Mouse (Mus musculus): ENCODE measurements at regions not wholly inside any gene's neighbourhood (a gene's known extent, or its start where the extent isn't known, plus 50 kb on each side); places are given as distances from the start of the nearest gene placed in this dataset.

- ATAC-seq (ENCODE audit: low TSS enrichment) = peak; percentile 97
Observed at GRCm38 (mm10) chr15:64434502-64434901, 374.2 kb upstream of the Fam49b start.

DNA sequence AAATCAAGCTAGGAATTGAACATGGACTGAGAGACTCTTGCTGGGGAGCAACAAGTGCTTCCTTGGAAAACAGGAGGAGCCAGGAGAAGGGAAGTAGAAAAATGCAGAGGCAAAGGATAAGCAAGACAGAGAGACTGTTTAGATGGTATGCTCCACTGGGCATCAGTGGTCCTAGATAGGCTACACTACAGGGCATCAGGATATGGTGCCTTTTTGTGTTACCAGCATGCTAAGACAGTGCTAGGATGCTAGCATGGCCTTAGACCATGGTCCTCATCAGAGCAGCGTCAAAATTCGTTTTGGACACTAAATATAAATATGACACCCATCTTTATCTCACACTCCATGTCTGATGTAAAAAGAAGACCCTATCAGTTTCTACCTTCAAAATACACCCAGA lies 374.6 kb upstream of the Fam49b start:
- no peak for ATAC-seq (ENCODE audit: low TSS enrichment)

GRCm38 (mm10) chr15:64445076-64445475 lies 372.4 kb upstream of the Gm21798 start:
- ATAC-seq (ENCODE audit: low TSS enrichment) = no peak

- peak; percentile 68 for ATAC-seq (ENCODE audit: low TSS enrichment)
Observed at GRCm38 (mm10) chr15:64446411-64447072, 371.0 kb upstream of the Gm21798 start.

DNA sequence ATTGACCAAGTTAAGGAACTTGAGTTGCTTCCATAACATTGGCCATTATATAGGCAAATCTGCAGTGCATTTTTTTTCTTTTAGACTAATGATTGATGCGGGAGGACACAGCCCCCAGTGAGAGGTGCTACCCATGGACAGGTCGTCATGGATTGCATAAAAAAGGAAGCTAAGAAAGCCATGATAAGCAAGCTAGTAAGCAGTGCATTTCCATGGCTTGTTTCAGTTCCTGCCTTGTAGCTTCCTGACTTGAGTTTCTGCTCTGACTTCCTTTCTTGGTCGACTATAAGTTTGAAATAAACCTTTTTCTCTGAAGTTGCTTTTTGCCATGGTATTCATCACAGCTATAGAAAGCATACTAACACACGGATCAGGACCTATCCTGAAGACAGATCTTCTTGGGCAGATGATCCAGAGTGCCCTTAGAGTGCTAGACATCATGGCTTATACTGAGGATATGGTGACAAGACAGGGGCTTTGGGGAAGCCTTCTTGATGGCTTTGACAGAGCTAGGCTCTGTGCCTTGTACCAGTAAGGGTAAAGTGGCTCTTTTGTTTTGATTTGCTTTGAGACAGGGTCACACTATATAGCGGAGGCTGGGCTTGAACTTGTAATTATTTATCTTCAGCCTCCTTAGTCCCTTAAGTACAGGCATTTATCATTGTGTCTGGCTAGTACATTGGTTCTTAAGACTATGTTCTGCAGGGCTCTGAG lies 370.1 kb upstream of the Gm21798 start:
- no peak for ATAC-seq (ENCODE audit: low TSS enrichment)

DNA sequence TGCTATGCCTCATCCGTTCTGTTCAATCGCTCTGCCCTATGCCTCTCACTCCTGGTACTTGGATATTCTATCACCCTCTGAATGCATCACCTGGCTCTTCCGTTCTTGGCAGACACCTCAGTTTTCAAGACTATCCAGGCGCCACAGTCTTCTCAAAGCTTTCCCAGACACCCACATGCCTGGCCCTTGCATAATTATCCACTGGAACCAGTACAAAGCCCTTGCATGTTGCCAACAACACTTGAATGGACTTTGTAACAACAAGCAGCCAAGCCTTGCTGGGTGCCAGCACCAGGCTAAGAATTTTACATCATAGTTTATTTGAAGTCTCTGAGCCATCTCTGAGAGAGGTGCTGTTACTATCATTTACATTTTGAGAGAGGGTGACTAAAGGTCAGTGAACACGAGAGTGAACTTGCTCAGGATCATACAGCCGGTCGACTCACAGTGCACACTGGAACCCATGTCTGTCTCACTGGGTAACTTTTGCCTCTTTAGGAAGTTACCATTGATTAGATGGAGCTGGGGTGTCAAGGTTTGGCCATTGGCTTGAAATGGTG lies 368.8 kb upstream of the Gm21798 start:
- ATAC-seq (ENCODE audit: low TSS enrichment) = peak; percentile 95

DNA sequence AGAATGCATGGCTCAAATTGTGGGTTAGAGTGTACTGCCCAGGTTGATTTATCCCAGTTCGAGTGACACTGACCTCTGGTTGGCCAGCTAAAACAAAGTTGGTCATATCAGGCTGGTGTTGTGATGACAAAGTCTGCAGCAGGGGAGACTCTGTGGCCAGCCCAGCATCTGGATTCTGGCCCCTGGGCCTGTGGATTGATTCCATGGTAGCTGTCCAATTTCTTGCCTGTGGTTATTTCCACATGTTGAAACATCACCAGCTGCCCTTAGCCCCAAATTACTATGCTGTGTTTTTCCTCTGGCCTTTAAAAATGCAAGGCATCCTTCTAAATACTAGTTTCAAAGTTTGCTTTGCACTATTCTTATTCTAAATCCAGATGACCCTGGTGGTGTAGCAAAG lies 346.8 kb upstream of the Gm21798 start:
- ATAC-seq (ENCODE audit: low TSS enrichment) = no peak

DNA sequence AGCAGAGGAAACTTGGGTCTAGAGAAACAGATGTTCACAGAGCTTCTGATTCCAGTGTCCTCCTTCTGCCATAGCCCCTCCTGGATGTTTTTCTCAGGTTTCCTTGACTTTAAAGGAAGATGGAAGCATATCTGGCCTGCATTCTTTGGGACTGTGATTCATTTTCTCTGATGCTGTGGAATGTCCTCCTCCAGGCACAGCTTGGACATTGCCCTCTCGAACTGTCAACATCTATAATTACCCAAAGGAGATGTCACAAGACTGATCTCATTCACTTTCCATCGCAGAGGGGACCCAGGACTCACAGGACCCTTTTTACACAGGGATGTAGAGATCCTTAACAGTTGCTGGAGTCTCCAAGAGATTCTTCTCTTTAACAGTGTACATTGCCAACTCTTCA lies 345.9 kb upstream of the Gm21798 start:
- ATAC-seq (ENCODE audit: low TSS enrichment) = no peak

GRCm38 (mm10) chr15:64474236-64474635 lies 343.3 kb upstream of the Gm21798 start:
- no peak for ATAC-seq (ENCODE audit: low TSS enrichment)

DNA sequence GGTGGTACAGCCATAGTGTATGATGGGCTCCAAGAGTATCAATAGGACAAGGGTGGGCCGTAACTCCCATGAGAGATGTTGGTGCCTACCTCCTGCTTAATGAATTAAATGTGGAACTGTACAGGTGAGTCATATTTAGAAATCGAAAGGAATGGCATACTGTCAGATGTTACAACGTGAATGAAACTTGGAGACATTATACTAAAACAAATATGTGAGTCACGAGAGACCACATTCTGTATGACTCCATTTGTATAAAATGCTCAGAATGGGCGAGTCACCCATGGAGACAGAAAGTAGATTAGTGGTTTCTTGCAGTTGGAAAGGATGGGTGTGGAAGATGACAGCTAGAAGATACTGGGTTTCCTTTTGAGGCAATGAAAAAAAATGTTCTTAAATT lies 340.4 kb upstream of the Gm21798 start:
- no peak for ATAC-seq (ENCODE audit: low TSS enrichment)

GRCm38 (mm10) chr15:64480625-64481024 lies 336.9 kb upstream of the Gm21798 start:
- ATAC-seq (ENCODE audit: low TSS enrichment) = no peak

- ATAC-seq (ENCODE audit: low TSS enrichment) = no peak
Observed at GRCm38 (mm10) chr15:64481226-64481625, 336.3 kb upstream of the Gm21798 start.

GRCm38 (mm10) chr15:64482960-64483359 lies 334.5 kb upstream of the Gm21798 start:
- ATAC-seq (ENCODE audit: low TSS enrichment) = no peak

DNA sequence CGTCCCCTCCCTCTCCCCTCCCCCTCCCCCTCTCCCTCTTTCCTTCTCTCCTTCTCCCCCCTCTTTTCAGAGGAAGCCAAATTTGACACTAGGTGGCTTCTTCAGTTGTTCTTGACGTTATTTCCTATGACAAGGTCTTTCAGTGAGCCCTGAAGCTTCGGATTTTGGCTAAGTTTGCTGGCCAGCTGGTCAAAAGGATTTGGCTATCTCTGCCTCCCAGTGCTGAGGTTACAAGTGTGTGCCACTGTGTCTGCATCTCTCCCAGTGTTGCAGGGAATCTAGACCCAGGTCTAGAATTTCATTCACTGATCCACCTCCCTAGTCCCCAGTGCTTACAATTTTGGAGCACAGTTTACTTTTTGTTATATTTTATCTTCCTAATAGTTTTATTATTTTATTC lies 329.7 kb upstream of the Gm21798 start:
- no peak for ATAC-seq (ENCODE audit: low TSS enrichment)

GRCm38 (mm10) chr15:64500783-64501182 lies 316.7 kb upstream of the Gm21798 start:
- ATAC-seq (ENCODE audit: low TSS enrichment) = no peak

DNA sequence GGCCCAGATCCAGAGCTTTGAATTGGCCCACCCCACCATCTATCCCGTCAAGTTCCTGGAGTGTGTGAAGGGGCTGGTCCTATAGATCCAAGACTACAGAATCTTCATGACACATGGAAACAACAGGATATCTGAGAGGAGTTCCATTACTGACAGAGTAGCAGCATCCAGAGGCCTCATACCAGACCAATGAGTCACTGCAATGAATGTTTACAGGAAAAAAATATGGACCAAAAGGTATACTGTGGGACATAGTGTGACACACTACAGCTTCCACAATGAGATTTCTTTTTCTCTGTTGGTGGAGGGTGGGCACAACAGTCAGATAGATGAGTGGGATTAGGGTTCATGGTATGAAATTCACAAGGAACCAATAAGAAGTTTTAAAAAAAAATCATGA lies 316.0 kb upstream of the Gm21798 start:
- no peak for ATAC-seq (ENCODE audit: low TSS enrichment)

GRCm38 (mm10) chr15:64504751-64505150 lies 312.7 kb upstream of the Gm21798 start:
- ATAC-seq (ENCODE audit: low TSS enrichment) = no peak

DNA sequence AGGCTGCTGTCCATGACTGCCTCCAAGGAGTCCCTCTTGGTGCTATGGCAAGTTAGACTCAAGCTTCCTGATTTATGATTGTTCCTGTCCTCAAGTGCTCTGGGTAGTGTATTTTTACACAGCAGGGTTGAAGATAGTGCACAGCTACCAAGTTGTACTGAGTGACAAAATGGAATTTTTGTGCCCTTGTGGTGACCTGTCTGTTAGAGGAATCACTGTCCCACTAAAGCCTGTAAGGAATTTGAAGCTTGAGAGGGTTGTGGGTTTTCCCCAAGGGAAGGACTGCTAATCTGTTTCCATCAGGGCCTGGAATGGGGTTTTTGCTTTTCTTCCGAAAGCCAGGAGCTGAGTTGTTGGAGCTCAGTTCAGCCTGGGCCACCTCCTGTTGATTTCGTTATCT lies 306.8 kb upstream of the Gm21798 start:
- ATAC-seq (ENCODE audit: low TSS enrichment) = no peak

DNA sequence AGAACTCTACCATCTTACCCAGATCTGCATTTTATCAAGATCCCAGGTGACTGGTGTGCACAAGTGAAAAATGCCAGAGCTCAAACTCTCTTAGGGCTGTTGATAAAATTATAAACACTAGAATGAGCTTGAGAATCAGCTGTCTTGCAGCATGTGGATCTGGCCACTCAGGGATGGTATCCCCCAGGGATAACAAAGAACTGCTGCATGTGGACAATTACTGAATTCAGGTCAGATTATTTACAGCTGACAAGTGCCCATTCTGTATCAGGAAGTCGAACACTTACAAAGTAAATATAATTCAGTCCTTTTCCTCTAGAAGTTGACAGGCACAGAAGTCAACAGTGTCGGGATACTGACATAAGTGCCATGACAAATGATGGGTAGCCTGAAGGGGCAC lies 306.3 kb upstream of the Gm21798 start:
- no peak for ATAC-seq (ENCODE audit: low TSS enrichment)

DNA sequence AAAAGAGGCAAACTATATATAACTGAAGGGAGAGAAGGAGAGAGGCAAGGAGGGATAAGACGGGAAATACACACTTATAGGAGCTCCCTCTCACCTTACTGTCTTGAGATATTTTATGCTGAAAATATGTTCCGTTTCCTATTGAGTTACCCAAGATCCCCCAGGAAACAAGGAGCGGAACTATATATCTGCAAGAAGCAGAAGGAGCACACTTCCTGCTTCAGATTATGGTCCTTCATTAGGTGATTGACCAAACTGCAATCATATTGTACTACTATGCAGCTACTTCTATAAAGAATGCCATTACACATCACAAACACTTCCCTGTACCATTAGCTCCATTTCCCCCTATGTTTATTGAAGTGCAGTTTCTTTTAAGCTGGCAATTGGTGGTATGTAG lies 304.9 kb upstream of the Gm21798 start:
- ATAC-seq (ENCODE audit: low TSS enrichment) = no peak

- ATAC-seq (ENCODE audit: low TSS enrichment) = no peak
Observed at GRCm38 (mm10) chr15:64513501-64514097, 303.9 kb upstream of the Gm21798 start.

GRCm38 (mm10) chr15:64515179-64515578 lies 302.3 kb upstream of the Gm21798 start:
- no peak for ATAC-seq (ENCODE audit: low TSS enrichment)

DNA sequence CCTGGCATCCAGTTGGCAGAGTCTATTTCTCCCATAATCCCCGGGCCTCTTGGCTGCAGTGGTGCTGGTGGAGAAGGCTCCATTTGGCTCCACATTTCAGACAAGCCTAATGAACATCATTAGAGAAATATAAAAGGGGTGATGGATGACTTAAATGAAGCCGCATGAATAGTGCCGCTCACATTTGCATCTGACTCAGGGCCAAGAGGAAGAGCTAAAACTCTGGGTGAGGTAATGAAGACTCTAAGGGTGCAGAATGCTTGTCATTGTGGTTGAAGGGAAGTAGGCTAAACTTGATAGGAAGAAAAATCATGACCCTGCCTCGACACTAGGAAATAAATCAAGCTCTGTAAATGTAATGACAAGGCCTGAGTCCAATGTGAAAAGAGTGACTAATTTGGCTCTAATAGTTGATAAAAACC lies 298.3 kb upstream of the Gm21798 start:
- ATAC-seq (ENCODE audit: low TSS enrichment) = peak; percentile 62
